Mouse (Mus musculus) effector memory CD4-positive, alpha-beta T cell, adult 5 months (primary cell): ENCODE measurements around the gene 1700123L14Rik. TPM values are rescaled to one million over a fixed set of nuclear protein-coding genes. Genes with fewer than 3 reads are reported as not detected.

Experiments
- polyA plus RNA-seq: library from polyadenylated mRNA; unstranded; fragments of 100-300 nt; shearing (Covaris generic); gene quantifications from one replicate; pipeline ENCODE4 v1.2.1, GENCODE M21; 2017

Gene 1700123L14Rik
- polyA plus RNA-seq: not detected

GRCm38 (mm10) chr6:96165818-96166379 lies at the start of gene 1700123L14Rik:
1700123L14Rik (minus strand) TSS chr6:96166243.

Other genes with a start within 250 kb of the 1700123L14Rik start
- not detected for gene Fam19a1, start 53.1 kb downstream of the 1700123L14Rik start, polyA plus RNA-seq